Mouse (Mus musculus) hindbrain, embryonic 10.5 days (tissue): ENCODE results near the gene Olfr616. TPM values are rescaled to one million over a fixed set of nuclear protein-coding genes. Genes with fewer than 3 reads are reported as not detected.
"Not testable (repeated sequence)": the region's sequence is repeated elsewhere in the genome, so short reads cannot be mapped to it uniquely, and the experiment has no call there.

ENCODE experiments used
- DNase-seq: peaks from one replicate; pipeline ENCODE4 v3.0.0-alpha.2; 2017; ENCODE audit warnings: low spot score
- H3K27ac ChIP-seq: fragments of 300-500 bp; sonication (generic); 2 replicates; pipeline ENCODE4 v1.5.1; 2016; ENCODE audit warnings: mild to moderate bottlenecking, moderate library complexity
- H3K27me3 ChIP-seq: fragments of 300-500 bp; sonication (generic); 2 replicates; pipeline ENCODE4 v1.6.1; 2016; ENCODE audit warnings: mild to moderate bottlenecking; ENCODE audit not compliant: poor library complexity, insufficient read depth, severe bottlenecking
- H3K36me3 ChIP-seq: fragments of 300-500 bp; sonication (generic); 2 replicates; pipeline ENCODE4 v1.6.1; 2016; ENCODE audit warnings: mild to moderate bottlenecking, moderate library complexity
- H3K4me1 ChIP-seq: fragments of 300-500 bp; sonication (generic); replicated peaks from 2 replicates; pipeline ENCODE4 v1.6.1; 2016; ENCODE audit warnings: mild to moderate bottlenecking
- H3K4me3 ChIP-seq: fragments of 300-500 bp; sonication (generic); 2 replicates; pipeline ENCODE4 v1.5.1; 2016; ENCODE audit warnings: mild to moderate bottlenecking, moderate library complexity
- H3K9me3 ChIP-seq: fragments of 300-500 bp; sonication (generic); 2 replicates; pipeline ENCODE4 v1.6.1; 2016; ENCODE audit warnings: mild to moderate bottlenecking, moderate library complexity
- WGBS: fragments of 180-500 bp; shearing (Covaris S2); methylation state at CpG from one replicate; pipeline ENCODE4 v1.1.7; 2016; 5-methylcytosine and 5-hydroxymethylcytosine counted together
- polyA plus RNA-seq: library from polyadenylated mRNA; unstranded; fragments of >200 nt; fragmentation: Nextera tagmentation; extraction: Ambion mirVana; gene quantifications from 2 replicates; pipeline ENCODE4 v1.2.1, GENCODE M21; 2016

Olfr616 gene
- not detected in 2 replicates for polyA plus RNA-seq

- Histone ChIP-seq H3K36me3 (no peaks in the 10 kb centered on the region), H3K4me1 (no peaks in the 10 kb centered on the region), H3K27ac (no peak within 1 kb of the TSS), H3K4me3 (no peak within 1 kb of the TSS), H3K27me3 (no peaks in the 10 kb centered on the region), H3K9me3 (no peaks in the 10 kb centered on the region)
- no peak for DNase-seq
- WGBS: 75% methylated on average over 3 of the region's 3 CpGs
These were observed at the start of gene Olfr616 for GRCm38 (mm10) chr7:103569043-103569442. TSS of gene Olfr616 (minus strand) at chr7:103569143.

GRCm38 (mm10) chr7:103612434-103612833, 43.5 kb upstream of the Olfr616 start, which contains the start of gene Olfr620:
TSS of gene Olfr620 (minus strand) at chr7:103612534.
- Histone ChIP-seq H3K36me3 (no peaks in the 10 kb centered on the region), H3K27ac (no peak within 1 kb of the TSS), H3K27me3 (no peaks in the 10 kb centered on the region), H3K9me3 (no peaks in the 10 kb centered on the region), H3K4me3 (no peak within 1 kb of the TSS), H3K4me1 (no peaks in the 10 kb centered on the region)
- WGBS: 84% methylated on average over 2 of the region's 2 CpGs
- no peak for DNase-seq

GRCm38 (mm10) chr7:103607425-103607824, 38.5 kb upstream of the Olfr616 start:
- H3K4me3 ChIP-seq: no peak overlapping the region
- no peaks in the 10 kb centered on the region for H3K36me3 ChIP-seq
- no peak overlapping the region for H3K27ac ChIP-seq
- H3K9me3 ChIP-seq: no peaks in the 10 kb centered on the region
- no peak for DNase-seq
- WGBS: 82% methylated on average over 2 of the region's 2 CpGs
- H3K4me1 ChIP-seq: no peaks in the 10 kb centered on the region
- H3K27me3 ChIP-seq: no peaks in the 10 kb centered on the region

- no peak within 1 kb of the TSS for H3K27ac ChIP-seq
These were observed 31.3 kb upstream of the Olfr616 start, which contains the start of gene Olfr619 for GRCm38 (mm10) chr7:103600275-103600674. TSS of gene Olfr619 (plus strand) at chr7:103600575.

GRCm38 (mm10) chr7:103589803-103590202, 20.9 kb upstream of the Olfr616 start, which contains the start of gene Olfr618:
TSS of gene Olfr618 (plus strand) at chr7:103590103.
- Histone ChIP-seq H3K9me3 (no peaks in the 10 kb centered on the region), H3K27ac (no peak within 1 kb of the TSS), H3K4me3 (no peak within 1 kb of the TSS), H3K36me3 (no peaks in the 10 kb centered on the region), H3K27me3 (no peaks in the 10 kb centered on the region), H3K4me1 (no peaks in the 10 kb centered on the region)
- 67% methylated on average over 2 of the region's 2 CpGs for WGBS
- no peak for DNase-seq

More at GRCm38 (mm10) chr7:103600275-103600674, 31.3 kb upstream of the Olfr616 start, which contains the start of gene Olfr619:
- no peaks in the 10 kb centered on the region for H3K9me3 ChIP-seq
- no peaks in the 10 kb centered on the region for H3K4me1 ChIP-seq
- no peak for DNase-seq
- no peaks in the 10 kb centered on the region for H3K27me3 ChIP-seq
- H3K4me3 ChIP-seq: no peak within 1 kb of the TSS
- H3K36me3 ChIP-seq: no peaks in the 10 kb centered on the region

- WGBS: 88% methylated on average over 1 of the region's 1 CpGs
- Histone ChIP-seq H3K4me1 (no peaks in the 10 kb centered on the region), H3K36me3 (no peaks in the 10 kb centered on the region), H3K4me3 (no peak within 1 kb of the TSS), H3K27me3 (no peaks in the 10 kb centered on the region), H3K27ac (no peak within 1 kb of the TSS), H3K9me3 (no peaks in the 10 kb centered on the region)
- DNase-seq: no peak
These were observed 3.8 kb upstream of the Olfr616 start, which contains the start of gene Olfr617 for GRCm38 (mm10) chr7:103572761-103573160. TSS of gene Olfr617 (plus strand) at chr7:103573061.

- no peaks in the 10 kb centered on the region for H3K36me3 ChIP-seq
- no peaks in the 10 kb centered on the region for H3K4me1 ChIP-seq
- H3K27ac ChIP-seq: no peak within 1 kb of the TSS
- WGBS: 89% methylated on average over 2 of the region's 2 CpGs
- H3K4me3 ChIP-seq: no peak within 1 kb of the TSS
- H3K9me3 ChIP-seq: no peaks in the 10 kb centered on the region
- no peaks in the 10 kb centered on the region for H3K27me3 ChIP-seq
- no peak for DNase-seq
These were observed 13.2 kb downstream of the Olfr616 start, which contains the start of gene Olfr615 for GRCm38 (mm10) chr7:103555779-103556178. TSS of gene Olfr615 (plus strand) at chr7:103556079.

- Histone ChIP-seq H3K36me3 (no peaks in the 10 kb centered on the region), H3K27me3 (no peaks in the 10 kb centered on the region), H3K4me1 (no peaks in the 10 kb centered on the region), H3K4me3 (no peak within 1 kb of the TSS), H3K9me3 (no peaks in the 10 kb centered on the region), H3K27ac (no peak within 1 kb of the TSS)
- WGBS: 75% methylated on average over 2 of the region's 2 CpGs
- no peak for DNase-seq
These were observed 21.2 kb downstream of the Olfr616 start, which contains the start of gene Olfr613 for GRCm38 (mm10) chr7:103547774-103548173. TSS of gene Olfr613 (plus strand) at chr7:103548074.

GRCm38 (mm10) chr7:103542617-103543016, 26.3 kb downstream of the Olfr616 start, which contains the start of gene Olfr612:
TSS of gene Olfr612 (minus strand) at chr7:103542717.
- 88% methylated on average over 2 of the region's 2 CpGs for WGBS
- H3K27me3 ChIP-seq: not testable (repeated sequence)

GRCm38 (mm10) chr7:103520746-103521145, 48.2 kb downstream of the Olfr616 start, which contains the start of gene Olfr611:
TSS of gene Olfr611 (minus strand) at chr7:103520846.
- WGBS: 64% methylated on average over 1 of the region's 1 CpGs
- H3K27ac ChIP-seq, H3K4me3 ChIP-seq, DNase-seq, H3K9me3 ChIP-seq, H3K27me3 ChIP-seq, H3K4me1 ChIP-seq, H3K36me3 ChIP-seq: not testable (repeated sequence)

More at GRCm38 (mm10) chr7:103542617-103543016, 26.3 kb downstream of the Olfr616 start, which contains the start of gene Olfr612:
- DNase-seq, H3K36me3 ChIP-seq, H3K9me3 ChIP-seq, H3K4me3 ChIP-seq, H3K27ac ChIP-seq, H3K4me1 ChIP-seq: not testable (repeated sequence)

Other genes with a start within 250 kb of the Olfr616 start
- gene Olfr598, start 245.6 kb downstream of the Olfr616 start, polyA plus RNA-seq: not detected in 2 replicates
- gene Olfr599, start 233.2 kb downstream of the Olfr616 start, polyA plus RNA-seq: not detected in 2 replicates
- not detected in 2 replicates for gene Olfr600, start 219.5 kb downstream of the Olfr616 start, polyA plus RNA-seq
- gene Olfr601, start 206.5 kb downstream of the Olfr616 start, polyA plus RNA-seq: not detected in 2 replicates
- gene Olfr603, start 183.0 kb downstream of the Olfr616 start, polyA plus RNA-seq: not detected in 2 replicates
- gene Usp17lc, start 154.1 kb downstream of the Olfr616 start, polyA plus RNA-seq: not detected in 2 replicates
- not detected in 2 replicates for gene Olfr605, start 123.7 kb downstream of the Olfr616 start, polyA plus RNA-seq
- gene Olfr606, start 120.1 kb downstream of the Olfr616 start, polyA plus RNA-seq: not detected in 2 replicates
- gene Olfr607, start 105.0 kb downstream of the Olfr616 start, polyA plus RNA-seq: not detected in 2 replicates
- gene Olfr608, start 99.3 kb downstream of the Olfr616 start, polyA plus RNA-seq: not detected in 2 replicates
- not detected in 2 replicates for gene Olfr609, start 71.1 kb downstream of the Olfr616 start, polyA plus RNA-seq
- not detected in 2 replicates for gene Olfr610, start 57.0 kb downstream of the Olfr616 start, polyA plus RNA-seq
- not detected in 2 replicates for gene Olfr611, start 48.3 kb downstream of the Olfr616 start, polyA plus RNA-seq
- gene Olfr612, start 26.4 kb downstream of the Olfr616 start, polyA plus RNA-seq: not detected in 2 replicates
- not detected in 2 replicates for gene Olfr613, start 21.1 kb downstream of the Olfr616 start, polyA plus RNA-seq
- gene Olfr615, start 13.1 kb downstream of the Olfr616 start, polyA plus RNA-seq: not detected in 2 replicates
- gene Olfr617, start 3.9 kb upstream of the Olfr616 start, polyA plus RNA-seq: not detected in 2 replicates
- not detected in 2 replicates for gene Olfr618, start 21.0 kb upstream of the Olfr616 start, polyA plus RNA-seq
- gene Olfr619, start 31.4 kb upstream of the Olfr616 start, polyA plus RNA-seq: not detected in 2 replicates
- gene Olfr620, start 43.4 kb upstream of the Olfr616 start, polyA plus RNA-seq: not detected in 2 replicates
- not detected in 2 replicates for gene Olfr622, start 73.6 kb upstream of the Olfr616 start, polyA plus RNA-seq
- gene Olfr623, start 94.6 kb upstream of the Olfr616 start, polyA plus RNA-seq: not detected in 2 replicates
- gene Olfr624, start 102.0 kb upstream of the Olfr616 start, polyA plus RNA-seq: 0.03 TPM in 1 of 2 replicates, not detected in the other
- not detected in 2 replicates for gene Olfr625-ps1, start 113.6 kb upstream of the Olfr616 start, polyA plus RNA-seq
- gene Olfr243, start 145.5 kb upstream of the Olfr616 start, polyA plus RNA-seq: not detected in 2 replicates
- not detected in 2 replicates for gene Olfr628, start 161.2 kb upstream of the Olfr616 start, polyA plus RNA-seq
- not detected in 2 replicates for gene Olfr629, start 175.8 kb upstream of the Olfr616 start, polyA plus RNA-seq
- not detected in 2 replicates for gene Olfr630, start 188.2 kb upstream of the Olfr616 start, polyA plus RNA-seq
- not detected in 2 replicates for gene Olfr69, start 202.5 kb upstream of the Olfr616 start, polyA plus RNA-seq
- not detected in 2 replicates for gene Olfr68, start 210.6 kb upstream of the Olfr616 start, polyA plus RNA-seq
- gene Olfr67, start 222.7 kb upstream of the Olfr616 start, polyA plus RNA-seq: not detected in 2 replicates
- gene Hbb-bt, start 244.9 kb upstream of the Olfr616 start, polyA plus RNA-seq: 187 and 377 TPM in 2 replicates